Mouse (Mus musculus): Measurements from ENCODE around the gene Klra6.
"Not testable (repeated sequence)": the region's sequence is repeated elsewhere in the genome, so short reads cannot be mapped to it uniquely, and the experiment has no call there.

The Klra6 gene

DNA sequence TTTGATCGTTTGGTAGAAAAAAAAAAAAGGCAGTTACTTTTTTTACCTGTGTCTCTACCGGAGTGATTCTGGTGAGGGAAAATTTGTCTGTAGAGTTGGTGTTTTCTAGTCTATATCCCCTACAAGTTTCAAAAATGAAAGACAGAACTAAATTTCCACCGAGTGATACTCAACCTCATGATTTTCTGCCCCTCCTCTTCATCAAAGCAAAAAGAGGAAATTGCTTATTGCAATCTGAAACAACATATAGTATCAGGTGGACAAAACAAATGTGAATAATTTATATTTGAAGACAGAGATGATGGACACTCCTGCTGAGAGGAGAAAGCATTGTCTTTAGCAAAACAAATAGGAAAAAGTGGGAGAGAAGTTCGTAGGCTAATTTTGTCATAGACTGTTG lies at the start of gene Klra6:
Klra6 (minus strand) TSS at position 101 of the 400 bp plus-strand sequence.
- DNase-seq (ENCODE audit: extremely low spot score): no peak

DNA sequence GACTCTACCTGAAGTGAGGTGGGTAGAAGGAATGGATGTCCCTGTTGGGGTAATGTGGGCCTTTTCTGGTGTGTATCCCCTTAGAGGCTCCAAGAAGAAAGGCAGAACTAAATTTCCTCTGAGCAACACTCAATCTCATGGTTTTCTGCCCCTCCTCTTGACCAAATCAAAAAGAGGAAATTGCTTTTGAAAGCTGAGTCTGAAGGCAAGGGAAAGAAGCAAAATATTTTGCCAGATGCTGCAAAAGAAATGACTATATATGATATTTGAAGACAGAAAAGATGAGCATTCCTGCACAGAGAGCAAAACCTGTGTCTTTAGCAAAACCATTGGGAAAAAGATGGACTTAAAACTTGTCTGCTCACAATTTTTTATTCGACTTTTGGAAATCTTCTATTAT lies 40.4 kb upstream of the Klra6 start, which contains the start of gene Klra4:
Klra4 (minus strand) TSS at position 101 of the 400 bp plus-strand sequence.
- DNase-seq (ENCODE audit: extremely low spot score): not testable (repeated sequence)

DNA sequence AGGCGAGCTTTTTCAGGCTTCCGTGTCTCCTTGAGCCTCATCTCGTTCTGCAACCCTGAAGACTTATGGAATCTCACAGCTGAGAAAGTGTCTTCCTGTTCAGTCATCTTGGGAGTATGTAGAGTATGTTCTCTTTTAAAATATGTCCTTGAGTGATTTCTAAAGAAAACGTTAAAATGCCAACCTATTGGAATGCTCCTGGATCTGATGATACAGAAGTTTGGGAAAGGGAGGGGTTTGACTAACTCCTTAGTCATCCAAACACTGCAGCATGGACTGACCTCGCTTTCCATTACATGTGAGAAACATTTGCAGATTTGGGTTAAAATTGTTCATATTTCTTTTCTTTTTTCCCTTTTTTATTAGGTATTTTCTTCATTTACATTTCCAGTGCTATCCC lies 38.4 kb upstream of the Klra6 start:
- no peak for DNase-seq (ENCODE audit: extremely low spot score)

DNA sequence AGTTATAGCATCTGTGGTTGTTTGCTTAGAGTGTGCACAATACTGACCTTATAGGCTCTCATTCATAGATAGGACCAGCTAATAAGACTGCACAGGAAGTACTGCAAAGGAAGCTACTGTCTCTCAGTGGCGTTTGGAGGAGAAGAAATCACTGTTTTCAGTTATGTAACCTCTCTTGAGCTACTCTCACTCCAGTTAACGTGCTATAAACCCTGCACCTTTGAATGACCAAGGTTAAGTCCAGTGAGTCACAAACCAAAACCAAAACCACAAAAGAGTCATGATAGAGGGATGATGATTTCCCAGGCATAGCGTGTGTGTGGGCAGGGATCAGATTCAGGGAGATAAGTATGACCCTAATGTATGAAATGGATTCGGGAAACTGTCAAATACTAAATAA lies 8.4 kb upstream of the Klra6 start:
- not testable (repeated sequence) for DNase-seq (ENCODE audit: extremely low spot score)

DNA sequence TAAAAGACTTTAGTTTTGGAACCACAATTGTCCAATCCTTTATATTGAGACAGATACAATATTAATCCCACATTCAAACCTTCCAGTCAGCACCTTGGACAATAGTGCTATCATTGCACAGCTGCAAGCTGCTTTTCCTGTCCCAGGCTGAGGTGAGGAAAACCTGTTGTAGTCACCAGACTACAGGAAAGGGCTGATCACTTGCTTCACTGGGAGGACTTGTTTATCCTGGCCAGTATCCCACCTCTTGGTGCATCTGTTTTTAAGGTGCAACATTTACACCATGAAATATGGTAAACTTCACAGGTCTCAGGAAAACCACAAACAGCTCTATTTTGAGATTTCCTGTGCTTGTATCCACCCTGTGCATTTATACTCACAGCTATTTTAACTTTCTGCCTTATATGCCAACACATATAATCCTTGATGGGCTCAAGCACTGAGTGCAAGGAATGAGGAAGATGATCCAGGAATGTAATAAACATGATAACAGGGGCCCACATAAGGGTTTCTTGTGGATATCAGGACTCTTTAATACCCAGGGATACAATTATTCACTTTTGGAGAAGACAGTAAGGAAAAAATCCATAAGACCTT lies 4.8 kb upstream of the Klra6 start:
- not testable (repeated sequence) for DNase-seq (ENCODE audit: extremely low spot score)
